Mouse (Mus musculus) heart, adult 9 months (tissue): ENCODE measurements around the gene Asic1.

Experiments used
- DNase-seq, 2 experiments: peaks; one replicate each; pipeline ENCODE4 v3.0.0; 2022; ENCODE audit warnings: low spot score in 2 of 2

Gene Asic1

GRCm38 (mm10) chr15:99701999-99702900 is 32.1 kb downstream of the Asic1 start, which contains the start of gene Smarcd1:
Smarcd1 (plus strand) TSS chr15:99702129.
- DNase-seq: peak; percentile 87 to 93

- no peak for DNase-seq
Observed at GRCm38 (mm10) chr15:99703104-99703503, 32.9 kb downstream of the Asic1 start.

GRCm38 (mm10) chr15:99703676-99704040 is 33.5 kb downstream of the Asic1 start:
- DNase-seq: no peak

- no peak for DNase-seq
Observed at GRCm38 (mm10) chr15:99704041-99704681, 34.0 kb downstream of the Asic1 start.

GRCm38 (mm10) chr15:99704881-99705280 is 34.7 kb downstream of the Asic1 start:
- DNase-seq: peak in 1 of 2 experiments; percentile 62

- peak in 1 of 2 experiments; percentile 60 for DNase-seq
Observed at GRCm38 (mm10) chr15:99705440-99706048, 35.4 kb downstream of the Asic1 start, which contains the start of gene Gm17349. Gm17349 (minus strand) TSS chr15:99705490.

- no peak for DNase-seq
Observed at GRCm38 (mm10) chr15:99708176-99708575, 38.0 kb downstream of the Asic1 start.

- no peak for DNase-seq
Observed at GRCm38 (mm10) chr15:99710221-99711190, 40.3 kb downstream of the Asic1 start.

GRCm38 (mm10) chr15:99711491-99711890 is 41.3 kb downstream of the Asic1 start:
- no peak for DNase-seq

- DNase-seq: no peak
Observed at GRCm38 (mm10) chr15:99712666-99713559, 42.7 kb downstream of the Asic1 start.

GRCm38 (mm10) chr15:99713569-99713968 is 43.4 kb downstream of the Asic1 start:
- no peak for DNase-seq

- DNase-seq: no peak
Observed at GRCm38 (mm10) chr15:99714206-99714605, 44.0 kb downstream of the Asic1 start.

GRCm38 (mm10) chr15:99714858-99715257 is 44.7 kb downstream of the Asic1 start:
- peak; percentile 68 to 80 for DNase-seq

- no peak for DNase-seq
Observed at GRCm38 (mm10) chr15:99715361-99715865, 45.2 kb downstream of the Asic1 start.

- DNase-seq: peak in 1 of 2 experiments; percentile 11
Observed at GRCm38 (mm10) chr15:99715982-99716746, 46.0 kb downstream of the Asic1 start.

- DNase-seq: no peak
Observed at GRCm38 (mm10) chr15:99716814-99717213, 46.6 kb downstream of the Asic1 start.

- DNase-seq: peak in 1 of 2 experiments; percentile 57
Observed at GRCm38 (mm10) chr15:99717386-99718334, 47.5 kb downstream of the Asic1 start, which contains the start of gene Gpd1. Gpd1 (plus strand) TSS chr15:99717515.
